Mouse (Mus musculus) cortical plate, adult 2 months (tissue): Measurements from ENCODE around the gene Coro7.

Experiments
- CTCF ChIP-seq: fragments of 200-500 bp; IDR thresholded peaks from 2 replicates; pipeline ENCODE4 v1.5.1; 2011; ENCODE audit warnings: mild to moderate bottlenecking, control low read depth, low read length; ENCODE audit not compliant: insufficient read depth; ENCODE audit errors: extremely low read depth
- POLR2A ChIP-seq: fragments of 200-500 bp; IDR thresholded peaks from 2 replicates; pipeline ENCODE4 v1.6.1; 2011; ENCODE audit warnings: mild to moderate bottlenecking, low read length, control low read depth; ENCODE audit not compliant: insufficient read depth; ENCODE audit errors: extremely low read depth

DNA sequence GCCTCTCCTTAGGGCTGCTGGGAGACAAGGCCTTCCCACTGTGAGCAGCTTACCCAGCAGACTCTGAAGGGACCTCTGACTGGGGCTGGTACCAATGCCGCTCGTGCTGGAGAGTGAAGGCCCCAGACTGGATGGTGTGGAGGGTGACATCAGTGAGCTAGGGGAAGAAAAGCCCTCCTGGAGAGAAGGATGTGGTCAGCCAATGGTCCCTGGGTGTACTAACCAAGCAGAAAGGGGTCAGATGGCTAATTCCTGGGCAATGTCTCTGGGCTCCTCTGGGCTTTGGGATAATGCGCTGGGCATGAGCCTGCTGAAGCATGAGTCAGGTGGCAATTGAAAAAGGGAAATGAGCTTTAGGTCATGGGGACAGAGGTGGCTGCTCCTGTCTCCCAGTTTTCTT is 45.9 kb downstream of the Coro7 start:
- TF ChIP-seq CTCF (no peak), POLR2A (no peak)
